Mouse (Mus musculus): ENCODE measurements at regions not wholly inside any gene's neighbourhood (a gene's known extent, or its start where the extent isn't known, plus 50 kb on each side); places are given as distances from the start of the nearest gene placed in this dataset.

DNA sequence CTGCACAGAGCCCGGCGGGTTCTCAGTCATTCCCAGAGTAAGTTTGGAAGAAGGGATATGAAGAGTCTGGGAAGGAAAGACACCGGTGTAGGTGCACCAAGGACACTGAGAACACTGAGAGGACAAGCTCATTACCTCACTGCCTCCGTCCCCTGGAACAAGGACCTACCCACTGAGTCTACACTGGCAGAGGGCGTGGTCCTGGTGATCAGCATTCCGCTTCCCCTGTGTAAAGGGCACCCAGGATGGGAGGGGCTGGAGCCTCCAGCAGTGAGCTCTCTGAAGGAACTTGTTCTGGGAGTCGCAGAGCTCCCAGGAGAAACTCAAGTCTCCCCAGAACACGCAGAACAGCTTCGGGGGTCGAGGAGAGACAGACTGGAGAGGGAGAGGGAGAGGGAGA is 76.9 kb upstream of the Calm2 start:
- Histone ChIP-seq H3K4me2 (ENCODE audit: low read depth, severe bottlenecking) (no peak overlapping the region), H3K9ac (ENCODE audit: low read length) (no peak overlapping the region), H3K36me3 (ENCODE audit: control insufficient read depth, insufficient read depth, low read length) (no peaks in the 10 kb centered on the region), H3K27me3 (ENCODE audit: control insufficient read depth, insufficient read depth, low read length) (no peaks in the 10 kb centered on the region), H3K4me1 (ENCODE audit: control insufficient read depth, insufficient read depth, low read length) (peaks cover 10% of the 10 kb centered on the region), H3K27ac (replicated peaks; ENCODE audit: low read depth, low read length) (no peak overlapping the region), H3K9me3 (ENCODE audit: control insufficient read depth, low read length) (no peaks in the 10 kb centered on the region), H3K4me3 (ENCODE audit: low read depth, low read length) (no peak overlapping the region)
- 45% methylated on average over 10 of the region's 10 CpGs for WGBS
- ATAC-seq (ENCODE audit: insufficient number of reproducible peaks, low FRiP score, low TSS enrichment, low read depth) = no peak
- no peak for DNase-seq (ENCODE audit: low spot score)

DNA sequence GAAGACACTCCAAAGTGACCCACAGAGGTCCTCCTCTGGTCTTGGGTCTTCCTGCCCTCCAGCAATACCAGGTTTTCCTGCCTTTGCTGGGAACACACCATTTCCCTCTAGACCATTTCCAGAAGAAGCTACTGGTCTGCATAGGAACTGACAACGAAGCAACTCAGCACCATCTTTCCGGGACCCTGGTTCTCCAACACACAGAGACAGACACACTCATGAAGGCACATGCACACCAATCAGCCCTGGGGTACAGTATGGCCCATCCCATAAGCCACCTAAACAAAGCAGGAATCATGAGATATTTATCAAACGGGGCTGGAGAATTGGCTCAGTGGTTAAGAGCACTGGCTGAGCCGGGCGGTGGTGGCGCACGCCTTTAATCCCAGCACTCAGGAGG is 80.4 kb upstream of the Calm2 start:
- Histone ChIP-seq H3K4me1 (ENCODE audit: control insufficient read depth, insufficient read depth, low read length) (peaks cover under 1% of the 10 kb centered on the region; the same call in 1 of the 2 replicates), H3K27ac (replicated peaks; ENCODE audit: low read depth, low read length) (no peak overlapping the region), H3K9ac (ENCODE audit: low read length) (no peak overlapping the region), H3K9me3 (ENCODE audit: control insufficient read depth, low read length) (no peaks in the 10 kb centered on the region), H3K27me3 (ENCODE audit: control insufficient read depth, insufficient read depth, low read length) (no peaks in the 10 kb centered on the region), H3K36me3 (ENCODE audit: control insufficient read depth, insufficient read depth, low read length) (no peaks in the 10 kb centered on the region), H3K4me3 (ENCODE audit: low read depth, low read length) (no peak overlapping the region), H3K4me2 (ENCODE audit: low read depth, severe bottlenecking) (no peak overlapping the region)
- no peak for ATAC-seq (ENCODE audit: insufficient number of reproducible peaks, low FRiP score, low TSS enrichment, low read depth)
- WGBS = 95% methylated on average over 7 of the region's 7 CpGs
- DNase-seq (ENCODE audit: low spot score) = no peak

DNA sequence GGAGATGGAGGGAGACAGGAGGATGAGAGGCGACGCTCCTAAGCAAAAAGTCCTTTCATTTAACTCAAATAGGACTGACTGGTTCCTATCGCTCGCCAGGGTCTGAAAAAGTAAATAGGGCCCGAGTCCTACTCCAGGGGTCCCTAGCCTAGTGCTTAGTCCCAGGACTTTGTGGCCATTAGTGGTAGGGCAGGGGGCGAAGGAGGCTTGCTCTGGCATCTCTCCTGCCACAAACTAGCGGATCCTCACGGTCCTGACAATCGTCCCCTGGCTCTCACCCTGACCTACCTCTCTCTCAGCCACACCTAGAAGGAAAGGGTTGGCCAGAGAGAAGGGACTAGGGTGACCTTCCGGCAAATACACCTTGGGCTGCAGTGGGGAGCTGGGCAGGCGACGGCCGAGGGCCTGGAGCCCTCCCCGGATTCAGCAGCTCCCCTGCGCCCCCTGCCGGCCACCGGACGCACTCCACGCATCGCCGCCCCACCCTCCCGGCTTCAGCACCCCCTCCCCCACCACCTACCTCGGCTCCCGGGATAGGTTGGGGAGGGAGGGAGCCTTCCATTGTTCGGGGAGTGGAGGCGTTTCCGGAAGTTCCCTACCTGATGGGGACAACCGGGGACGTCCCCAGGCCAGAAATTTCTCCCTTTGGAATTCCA is 83.6 kb upstream of the Calm2 start:
- WGBS = 16% methylated on average over 24 of the region's 29 CpGs
- Histone ChIP-seq H3K27me3 (ENCODE audit: control insufficient read depth, insufficient read depth, low read length) (no peaks in the 10 kb centered on the region), H3K9me3 (ENCODE audit: control insufficient read depth, low read length) (no peaks in the 10 kb centered on the region), H3K4me1 (ENCODE audit: control insufficient read depth, insufficient read depth, low read length) (no peaks in the 10 kb centered on the region; the same call in 1 of the 2 replicates), H3K36me3 (ENCODE audit: control insufficient read depth, insufficient read depth, low read length) (no peaks in the 10 kb centered on the region), H3K9ac (ENCODE audit: low read length) (peak overlapping the region; percentile 43), H3K4me2 (ENCODE audit: low read depth, severe bottlenecking) (peak overlapping the region; percentile 35), H3K27ac (replicated peaks; ENCODE audit: low read depth, low read length) (no peak overlapping the region), H3K4me3 (ENCODE audit: low read depth, low read length) (peak overlapping the region; percentile 24)
- ATAC-seq (ENCODE audit: insufficient number of reproducible peaks, low FRiP score, low TSS enrichment, low read depth) (peak; percentile 80), DNase-seq (ENCODE audit: low spot score) (peak; percentile 96)

GRCm38 (mm10) chr17:87530818-87531410 is 84.2 kb upstream of the Calm2 start:
- ATAC-seq (ENCODE audit: insufficient number of reproducible peaks, low FRiP score, low TSS enrichment, low read depth) = no peak
- no peak overlapping the region for H3K27ac ChIP-seq (replicated peaks; ENCODE audit: low read depth, low read length)
- DNase-seq (ENCODE audit: low spot score) = peak; percentile 37
- H3K4me2 ChIP-seq (ENCODE audit: low read depth, severe bottlenecking) = peak overlapping the region; percentile 35
- H3K36me3 ChIP-seq (ENCODE audit: control insufficient read depth, insufficient read depth, low read length) = no peaks in the 10 kb centered on the region
- WGBS = 4% methylated on average over 17 of the region's 17 CpGs
- H3K27me3 ChIP-seq (ENCODE audit: control insufficient read depth, insufficient read depth, low read length) = no peaks in the 10 kb centered on the region
- H3K4me3 ChIP-seq (ENCODE audit: low read depth, low read length) = peak overlapping the region; percentile 24
- peak overlapping the region; percentile 1 for H3K9ac ChIP-seq (ENCODE audit: low read length)
- H3K4me1 ChIP-seq (ENCODE audit: control insufficient read depth, insufficient read depth, low read length) = no peaks in the 10 kb centered on the region; the same call in 1 of the 2 replicates
- H3K9me3 ChIP-seq (ENCODE audit: control insufficient read depth, low read length) = no peaks in the 10 kb centered on the region

DNA sequence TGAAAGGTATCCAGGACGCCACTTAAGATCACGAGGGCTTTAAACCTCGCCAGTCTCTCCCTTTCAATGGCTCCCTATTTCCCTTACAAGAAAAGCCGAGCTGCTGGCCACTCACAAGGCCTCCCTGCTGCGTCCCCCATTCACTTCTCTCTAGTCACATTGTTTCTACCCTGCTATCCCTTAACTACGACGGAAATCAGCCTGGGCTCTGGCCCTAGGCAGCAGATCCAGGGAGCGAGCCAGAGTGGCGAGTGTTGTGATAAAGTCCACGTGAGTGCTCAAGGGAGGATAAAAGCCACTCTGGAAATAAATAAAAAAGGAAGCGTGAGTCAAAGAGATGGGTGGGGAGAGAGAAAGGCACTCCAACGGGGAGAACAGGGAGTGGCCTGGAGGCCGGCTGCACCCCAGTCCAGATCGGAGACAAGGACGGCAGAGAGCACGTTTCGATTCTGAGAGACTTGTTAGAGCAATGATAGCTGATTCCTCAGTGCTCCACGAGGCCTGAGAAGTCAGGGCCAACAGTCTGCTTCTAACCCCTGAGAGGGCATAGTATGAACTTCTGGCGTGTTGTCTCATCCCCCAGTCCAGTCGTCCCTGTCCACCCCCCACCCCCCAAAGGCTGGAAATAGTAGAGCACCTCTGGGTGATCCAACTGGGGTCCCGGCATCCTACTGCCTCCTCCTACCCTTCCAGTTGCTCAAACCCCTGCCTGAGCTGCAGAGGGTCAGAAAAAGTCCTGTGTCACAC is 84.8 kb upstream of the Calm2 start:
- H3K4me1 ChIP-seq (ENCODE audit: control insufficient read depth, insufficient read depth, low read length) = no peaks in the 10 kb centered on the region; the same call in 1 of the 2 replicates
- no peak for ATAC-seq (ENCODE audit: insufficient number of reproducible peaks, low FRiP score, low TSS enrichment, low read depth)
- no peaks in the 10 kb centered on the region for H3K36me3 ChIP-seq (ENCODE audit: control insufficient read depth, insufficient read depth, low read length)
- H3K9ac ChIP-seq (ENCODE audit: low read length) = no peak overlapping the region
- no peaks in the 10 kb centered on the region for H3K27me3 ChIP-seq (ENCODE audit: control insufficient read depth, insufficient read depth, low read length)
- H3K27ac ChIP-seq (replicated peaks; ENCODE audit: low read depth, low read length) = no peak overlapping the region
- 5% methylated on average over 21 of the region's 21 CpGs for WGBS
- peak; percentile 48 for DNase-seq (ENCODE audit: low spot score)
- H3K4me3 ChIP-seq (ENCODE audit: low read depth, low read length) = no peak overlapping the region
- no peaks in the 10 kb centered on the region for H3K9me3 ChIP-seq (ENCODE audit: control insufficient read depth, low read length)
- H3K4me2 ChIP-seq (ENCODE audit: low read depth, severe bottlenecking) = peak overlapping the region; percentile 35

GRCm38 (mm10) chr17:87532158-87532545 is 85.4 kb upstream of the Calm2 start:
- H3K4me3 ChIP-seq (ENCODE audit: low read depth, low read length) = no peak overlapping the region; the same call in 1 of the 2 replicates
- H3K27ac ChIP-seq (replicated peaks; ENCODE audit: low read depth, low read length) = no peak overlapping the region
- H3K4me1 ChIP-seq (ENCODE audit: control insufficient read depth, insufficient read depth, low read length) = no peaks in the 10 kb centered on the region; the same call in 1 of the 2 replicates
- 7% methylated on average over 9 of the region's 9 CpGs for WGBS
- H3K27me3 ChIP-seq (ENCODE audit: control insufficient read depth, insufficient read depth, low read length) = no peaks in the 10 kb centered on the region
- peak overlapping the region; percentile 24; the same call in 1 of the 2 replicates for H3K4me2 ChIP-seq (ENCODE audit: low read depth, severe bottlenecking)
- ATAC-seq (ENCODE audit: insufficient number of reproducible peaks, low FRiP score, low TSS enrichment, low read depth) (no peak), DNase-seq (ENCODE audit: low spot score) (no peak)
- H3K36me3 ChIP-seq (ENCODE audit: control insufficient read depth, insufficient read depth, low read length) = no peaks in the 10 kb centered on the region
- no peak overlapping the region for H3K9ac ChIP-seq (ENCODE audit: low read length)
- no peaks in the 10 kb centered on the region for H3K9me3 ChIP-seq (ENCODE audit: control insufficient read depth, low read length)

GRCm38 (mm10) chr17:87532762-87533161 is 86.0 kb upstream of the Calm2 start:
- no peak for DNase-seq (ENCODE audit: low spot score)
- H3K4me3 ChIP-seq (ENCODE audit: low read depth, low read length) = no peak overlapping the region
- H3K36me3 ChIP-seq (ENCODE audit: control insufficient read depth, insufficient read depth, low read length) = no peaks in the 10 kb centered on the region
- 28% methylated on average over 6 of the region's 6 CpGs for WGBS
- ATAC-seq (ENCODE audit: insufficient number of reproducible peaks, low FRiP score, low TSS enrichment, low read depth) = no peak
- no peaks in the 10 kb centered on the region; the same call in 1 of the 2 replicates for H3K4me1 ChIP-seq (ENCODE audit: control insufficient read depth, insufficient read depth, low read length)
- no peak overlapping the region for H3K27ac ChIP-seq (replicated peaks; ENCODE audit: low read depth, low read length)
- H3K27me3 ChIP-seq (ENCODE audit: control insufficient read depth, insufficient read depth, low read length) = no peaks in the 10 kb centered on the region
- H3K9ac ChIP-seq (ENCODE audit: low read length) = no peak overlapping the region
- H3K9me3 ChIP-seq (ENCODE audit: control insufficient read depth, low read length) = no peaks in the 10 kb centered on the region
- no peak overlapping the region; the same call in 1 of the 2 replicates for H3K4me2 ChIP-seq (ENCODE audit: low read depth, severe bottlenecking)

GRCm38 (mm10) chr17:87549568-87549967 is 86.2 kb upstream of the Epcam start:
- Histone ChIP-seq H3K9ac (ENCODE audit: low read length) (no peak overlapping the region), H3K27me3 (ENCODE audit: control insufficient read depth, insufficient read depth, low read length) (no peaks in the 10 kb centered on the region), H3K9me3 (ENCODE audit: control insufficient read depth, low read length) (no peaks in the 10 kb centered on the region), H3K4me1 (ENCODE audit: control insufficient read depth, insufficient read depth, low read length) (peaks cover 7% of the 10 kb centered on the region; the same call in 1 of the 2 replicates), H3K27ac (replicated peaks; ENCODE audit: low read depth, low read length) (no peak overlapping the region), H3K4me2 (ENCODE audit: low read depth, severe bottlenecking) (no peak overlapping the region), H3K36me3 (ENCODE audit: control insufficient read depth, insufficient read depth, low read length) (no peaks in the 10 kb centered on the region), H3K4me3 (ENCODE audit: low read depth, low read length) (no peak overlapping the region)
- ATAC-seq (ENCODE audit: insufficient number of reproducible peaks, low FRiP score, low TSS enrichment, low read depth) = no peak
- DNase-seq (ENCODE audit: low spot score) = no peak
- 71% methylated on average over 6 of the region's 6 CpGs for WGBS

All from limb, embryonic 11.5 days (tissue).